Mouse (Mus musculus) ovary, postnatal 14 days (tissue): ENCODE measurements around the gene Zfp444.

Experiments
- DNase-seq: peaks from one replicate; pipeline ENCODE4 v3.0.0; 2022; ENCODE audit warnings: low spot score

Gene Zfp444

GRCm38 (mm10) chr7:6172006-6172649 lies at the start of gene Zfp444:
Zfp444 (plus strand) TSS chr7:6172226.
- peak; percentile 97 for DNase-seq

GRCm38 (mm10) chr7:6126690-6127448 lies 45.2 kb upstream of the Zfp444 start:
- peak; percentile 76 for DNase-seq

- DNase-seq, result no peak
Measured at GRCm38 (mm10) chr7:6130346-6130745, 41.7 kb upstream of the Zfp444 start.

GRCm38 (mm10) chr7:6132646-6133045 lies 39.4 kb upstream of the Zfp444 start:
- DNase-seq, result no peak

GRCm38 (mm10) chr7:6136497-6136896 lies 35.5 kb upstream of the Zfp444 start:
- no peak for DNase-seq

GRCm38 (mm10) chr7:6139295-6139694 lies 32.7 kb upstream of the Zfp444 start:
- DNase-seq, result no peak

GRCm38 (mm10) chr7:6143991-6144531 lies 28.0 kb upstream of the Zfp444 start:
- no peak for DNase-seq

GRCm38 (mm10) chr7:6145423-6146188 lies 26.4 kb upstream of the Zfp444 start:
- no peak for DNase-seq

- no peak for DNase-seq
Measured at GRCm38 (mm10) chr7:6146194-6146981, 25.6 kb upstream of the Zfp444 start.

GRCm38 (mm10) chr7:6146982-6147325 lies 25.1 kb upstream of the Zfp444 start:
- no peak for DNase-seq

GRCm38 (mm10) chr7:6147688-6148087 lies 24.3 kb upstream of the Zfp444 start:
- no peak for DNase-seq

- no peak for DNase-seq
Measured at GRCm38 (mm10) chr7:6151266-6151665, 20.8 kb upstream of the Zfp444 start.

- DNase-seq, result no peak
Measured at GRCm38 (mm10) chr7:6152036-6152435, 20.0 kb upstream of the Zfp444 start.

- DNase-seq, result no peak
Measured at GRCm38 (mm10) chr7:6153131-6153530, 18.9 kb upstream of the Zfp444 start.

GRCm38 (mm10) chr7:6154164-6154563 lies 17.9 kb upstream of the Zfp444 start:
- DNase-seq, result no peak

GRCm38 (mm10) chr7:6155031-6155872 lies 16.8 kb upstream of the Zfp444 start:
- DNase-seq, result peak; percentile 64

GRCm38 (mm10) chr7:6155901-6156411 lies 16.1 kb upstream of the Zfp444 start, which contains the start of gene Zfp787:
Zfp787 (minus strand) TSS chr7:6155997.
- peak; percentile 94 for DNase-seq

- DNase-seq, result no peak
Measured at GRCm38 (mm10) chr7:6156901-6157472, 15.0 kb upstream of the Zfp444 start.

GRCm38 (mm10) chr7:6157479-6157878 lies 14.5 kb upstream of the Zfp444 start:
- no peak for DNase-seq

GRCm38 (mm10) chr7:6159604-6160003 lies 12.4 kb upstream of the Zfp444 start:
- no peak for DNase-seq
